Mouse (Mus musculus) embryonic facial prominence, embryonic 14.5 days (tissue): Measurements from ENCODE around the gene Hoxb8. TPM values are rescaled to one million over a fixed set of nuclear protein-coding genes. Genes with fewer than 3 reads are reported as not detected.

Source experiments
- ATAC-seq: fragments of 200-750 bp; cut with Nextera tagmentation; 2 replicates; pipeline ENCODE4 v1.8.0; 2017; ENCODE audit warnings: low read depth, moderate number of reproducible peaks, moderate TSS enrichment
- DNase-seq: peaks from one replicate; pipeline ENCODE4 v3.0.0-alpha.2; 2015; ENCODE audit warnings: low spot score
- H3K27ac ChIP-seq: fragments of 300-500 bp; sonication (generic); replicated peaks from 2 replicates; pipeline ENCODE4 v1.5.1; 2014; ENCODE audit warnings: low read depth, mild to moderate bottlenecking, low read length, moderate library complexity
- H3K27me3 ChIP-seq: fragments of 300-500 bp; sonication (generic); replicated peaks from 2 replicates; pipeline ENCODE4 v1.6.1; 2014; ENCODE audit warnings: low read length; ENCODE audit not compliant: control insufficient read depth, insufficient read depth
- H3K36me3 ChIP-seq: fragments of 300-500 bp; sonication (generic); 2 replicates; pipeline ENCODE4 v1.6.1; 2014; ENCODE audit warnings: low read length, mixed read lengths; ENCODE audit not compliant: control insufficient read depth, insufficient read depth
- H3K4me1 ChIP-seq: fragments of 300-500 bp; sonication (generic); 2 replicates; pipeline ENCODE4 v1.6.1; 2014; ENCODE audit warnings: antibody characterized with exemption, low read length; ENCODE audit not compliant: control insufficient read depth, insufficient read depth
- H3K4me2 ChIP-seq: fragments of 300-500 bp; sonication (generic); 2 replicates; pipeline ENCODE4 v1.6.1; 2014; ENCODE audit warnings: low read depth, mild to moderate bottlenecking, low read length, moderate library complexity, mixed read lengths
- H3K4me3 ChIP-seq: fragments of 300-500 bp; sonication (generic); 2 replicates; pipeline ENCODE4 v1.5.1; 2014; ENCODE audit warnings: low read depth, mild to moderate bottlenecking, low read length
- H3K9ac ChIP-seq: fragments of 300-500 bp; sonication (generic); 2 replicates; pipeline ENCODE4 v1.6.1; 2014; ENCODE audit warnings: low read depth, mild to moderate bottlenecking, low read length, moderate library complexity, mixed read lengths
- H3K9me3 ChIP-seq: fragments of 300-500 bp; sonication (generic); 2 replicates; pipeline ENCODE4 v1.6.1; 2016; ENCODE audit warnings: low read length; ENCODE audit not compliant: control insufficient read depth
- whole genome bisulfite sequencing: fragments of 180-500 bp; shearing (Covaris S2); extraction: QIAGEN DNeasy Blood & Tissue Kit; methylation state at CpG from one replicate; pipeline ENCODE4 v1.1.7; 2014; 5-methylcytosine and 5-hydroxymethylcytosine counted together
- polyA plus RNA-seq: library from polyadenylated mRNA; unstranded; fragments of >200 nt; fragmentation: Nextera tagmentation; extraction: Ambion mirVana; gene quantifications from 2 replicates; pipeline ENCODE4 v1.2.1, GENCODE M21; 2014

Hoxb8 gene
- polyA plus RNA-seq, 1 experiment from 2014 or later = not detected

DNA sequence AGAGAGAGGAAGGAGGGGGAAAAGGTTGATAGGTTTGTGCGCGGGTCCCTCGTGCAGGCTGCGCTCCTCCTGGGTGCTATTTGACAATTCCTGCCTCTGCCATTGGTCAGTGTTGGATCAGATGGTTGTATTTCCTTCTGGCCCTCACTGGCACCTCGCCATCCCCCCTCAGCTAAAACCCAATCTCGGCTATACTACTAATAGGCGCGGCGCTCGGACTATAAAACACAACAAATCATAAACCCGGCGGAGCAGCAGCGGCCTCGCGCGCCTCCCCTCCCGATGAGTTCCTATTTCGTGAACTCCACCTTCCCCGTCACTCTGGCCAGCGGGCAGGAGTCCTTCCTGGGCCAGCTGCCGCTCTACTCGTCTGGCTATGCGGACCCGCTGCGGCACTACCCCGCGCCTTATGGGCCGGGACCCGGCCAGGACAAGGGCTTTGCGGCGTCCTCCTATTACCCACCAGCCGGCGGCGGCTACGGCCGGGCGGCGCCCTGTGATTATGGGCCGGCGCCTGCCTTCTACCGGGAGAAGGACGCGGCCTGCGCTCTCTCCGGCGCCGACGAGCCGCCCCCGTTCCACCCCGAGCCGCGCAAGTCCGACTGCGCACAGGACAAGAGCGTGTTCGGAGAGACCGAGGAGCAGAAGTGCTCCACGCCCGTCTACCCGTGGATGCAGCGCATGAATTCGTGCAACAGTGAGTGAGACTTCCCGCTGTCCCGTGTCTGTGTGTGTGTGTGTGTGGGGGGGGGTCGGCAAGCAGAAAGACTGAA lies 17.4 kb downstream of the Hoxb8 start:
- H3K27me3 ChIP-seq = peaks cover 100% of the 10 kb centered on the region
- peak overlapping the region; percentile 37 for H3K4me2 ChIP-seq
- peak overlapping the region; percentile 15; the same call in 1 of the 2 replicates for H3K9ac ChIP-seq
- peak overlapping the region; percentile 14; the same call in 1 of the 2 replicates for H3K4me3 ChIP-seq
- no peaks in the 10 kb centered on the region for H3K36me3 ChIP-seq
- no peak overlapping the region for H3K27ac ChIP-seq
- H3K9me3 ChIP-seq = no peaks in the 10 kb centered on the region
- no peak for ATAC-seq
- 1% methylated on average over 32 of the region's 66 CpGs for WGBS
- DNase-seq = no peak
- H3K4me1 ChIP-seq = no peaks in the 10 kb centered on the region

DNA sequence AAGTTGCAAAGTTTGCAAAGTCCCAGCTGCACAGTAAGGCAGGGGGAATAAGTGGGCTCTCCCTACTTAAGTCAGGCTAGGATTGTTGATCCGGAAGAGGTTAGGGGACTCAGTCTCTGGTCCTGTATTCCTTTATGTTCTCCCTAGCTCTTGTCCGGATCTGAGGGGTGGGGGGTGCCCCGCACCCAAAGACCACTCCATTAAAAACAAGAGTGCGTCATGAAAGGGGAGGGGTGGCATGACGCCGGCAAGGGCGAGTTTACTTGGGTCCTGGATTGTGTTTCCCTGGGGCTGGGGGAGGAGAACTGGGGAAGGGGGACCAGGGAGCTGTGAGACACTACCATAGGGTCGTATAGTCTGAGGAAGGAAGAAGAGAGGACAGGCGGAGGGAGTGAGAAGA lies 18.1 kb downstream of the Hoxb8 start:
- H3K9me3 ChIP-seq = no peaks in the 10 kb centered on the region
- H3K4me2 ChIP-seq = no peak overlapping the region
- ATAC-seq (no peak), DNase-seq (no peak)
- WGBS = 1% methylated on average over 9 of the region's 9 CpGs
- H3K4me1 ChIP-seq = no peaks in the 10 kb centered on the region
- H3K4me3 ChIP-seq = peak overlapping the region; percentile 14; the same call in 1 of the 2 replicates
- H3K27me3 ChIP-seq = peaks cover 100% of the 10 kb centered on the region
- H3K36me3 ChIP-seq = no peaks in the 10 kb centered on the region
- no peak overlapping the region for H3K27ac ChIP-seq
- H3K9ac ChIP-seq = no peak overlapping the region

DNA sequence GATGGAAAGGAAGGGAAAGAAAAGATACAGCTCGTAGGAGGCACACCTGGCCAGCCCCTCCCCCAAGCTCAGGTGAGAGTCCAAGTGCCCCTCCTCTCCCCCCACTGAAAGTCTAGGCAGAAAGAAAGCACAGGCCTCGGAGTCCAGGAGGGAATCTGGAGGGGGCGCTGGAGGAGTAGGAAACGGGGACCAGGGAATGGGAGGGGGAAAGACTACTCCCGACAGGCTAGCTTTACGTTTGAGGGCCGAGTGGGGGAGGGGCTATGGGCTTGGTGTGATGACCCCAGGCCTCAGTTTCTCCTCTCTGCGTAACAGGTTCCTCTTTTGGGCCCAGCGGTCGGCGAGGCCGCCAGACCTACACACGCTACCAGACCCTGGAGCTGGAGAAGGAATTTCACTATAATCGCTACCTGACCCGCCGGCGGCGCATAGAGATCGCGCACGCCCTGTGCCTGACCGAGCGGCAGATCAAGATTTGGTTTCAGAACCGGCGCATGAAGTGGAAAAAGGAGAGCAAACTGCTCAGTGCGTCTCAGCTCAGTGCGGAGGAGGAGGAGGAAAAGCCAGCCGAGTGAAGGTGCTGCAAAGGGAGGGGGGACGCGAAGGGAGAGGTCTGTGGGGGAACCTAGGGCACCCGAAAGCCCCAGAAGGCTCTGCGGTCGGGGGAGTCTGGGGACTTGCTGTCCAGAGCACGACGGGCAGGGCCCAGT lies 18.8 kb downstream of the Hoxb8 start:
- Histone ChIP-seq H3K9ac (no peak overlapping the region; the same call in 1 of the 2 replicates), H3K36me3 (no peaks in the 10 kb centered on the region), H3K27ac (no peak overlapping the region), H3K4me3 (peak overlapping the region; percentile 1; the same call in 1 of the 2 replicates), H3K4me2 (peak overlapping the region; percentile 3; the same call in 1 of the 2 replicates), H3K27me3 (peaks cover 100% of the 10 kb centered on the region), H3K4me1 (no peaks in the 10 kb centered on the region), H3K9me3 (no peaks in the 10 kb centered on the region)
- DNase-seq (no peak), ATAC-seq (no peak)
- WGBS = 1% methylated on average over 22 of the region's 35 CpGs

DNA sequence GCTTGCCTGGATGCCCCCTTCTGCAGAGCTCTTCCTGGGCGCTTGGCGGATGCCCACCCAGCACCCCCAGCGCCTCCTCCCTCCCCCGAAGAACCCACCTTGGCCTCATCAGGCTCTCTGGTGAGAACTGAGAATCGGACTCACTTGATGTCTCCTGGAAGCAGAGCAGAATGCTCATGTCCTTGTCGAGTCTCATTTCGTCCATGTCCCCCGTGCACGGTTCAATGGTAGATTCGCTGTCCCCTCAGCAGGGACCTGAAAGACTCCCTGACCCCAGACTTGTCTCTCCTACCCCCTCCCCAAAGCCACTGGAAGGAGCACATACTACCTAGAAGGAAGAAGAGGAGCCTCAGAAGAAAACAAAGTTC lies 19.3 kb downstream of the Hoxb8 start:
- no peak overlapping the region for H3K27ac ChIP-seq
- no peak for ATAC-seq

DNA sequence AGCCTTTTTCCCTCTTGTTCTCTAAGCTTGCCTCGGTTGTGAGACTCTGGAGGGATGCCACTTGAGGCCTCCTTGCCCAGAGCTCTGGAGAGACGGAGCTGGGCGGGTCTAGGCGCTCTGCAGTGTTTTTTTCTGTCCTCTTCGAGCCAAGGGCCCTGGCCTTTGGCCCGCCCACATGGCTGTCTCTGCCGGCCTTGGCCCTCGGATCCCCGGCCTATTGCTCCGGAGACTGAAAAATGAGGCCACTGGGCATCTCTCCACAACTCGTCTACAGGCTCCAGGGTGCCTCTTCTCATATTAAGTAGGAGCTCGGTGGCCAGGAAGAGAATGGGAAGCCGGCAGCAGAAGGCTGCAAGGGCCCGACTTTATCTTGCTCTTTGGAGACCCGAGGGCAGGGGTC lies 20.1 kb downstream of the Hoxb8 start:
- Histone ChIP-seq H3K27me3 (peaks cover 100% of the 10 kb centered on the region), H3K4me1 (no peaks in the 10 kb centered on the region), H3K9ac (no peak overlapping the region), H3K9me3 (no peaks in the 10 kb centered on the region), H3K36me3 (no peaks in the 10 kb centered on the region), H3K4me2 (no peak overlapping the region), H3K27ac (no peak overlapping the region), H3K4me3 (no peak overlapping the region)
- 2% methylated on average over 15 of the region's 15 CpGs for WGBS
- DNase-seq (no peak), ATAC-seq (no peak)

More for the DNA sequence above, 19.3 kb downstream of the Hoxb8 start:
- Histone ChIP-seq H3K36me3 (no peaks in the 10 kb centered on the region), H3K4me2 (peak overlapping the region; percentile 3; the same call in 1 of the 2 replicates), H3K27me3 (peaks cover 100% of the 10 kb centered on the region), H3K4me1 (no peaks in the 10 kb centered on the region), H3K9ac (no peak overlapping the region; the same call in 1 of the 2 replicates), H3K9me3 (no peaks in the 10 kb centered on the region), H3K4me3 (no peak overlapping the region)
- 6% methylated on average over 7 of the region's 10 CpGs for WGBS
- no peak for DNase-seq

DNA sequence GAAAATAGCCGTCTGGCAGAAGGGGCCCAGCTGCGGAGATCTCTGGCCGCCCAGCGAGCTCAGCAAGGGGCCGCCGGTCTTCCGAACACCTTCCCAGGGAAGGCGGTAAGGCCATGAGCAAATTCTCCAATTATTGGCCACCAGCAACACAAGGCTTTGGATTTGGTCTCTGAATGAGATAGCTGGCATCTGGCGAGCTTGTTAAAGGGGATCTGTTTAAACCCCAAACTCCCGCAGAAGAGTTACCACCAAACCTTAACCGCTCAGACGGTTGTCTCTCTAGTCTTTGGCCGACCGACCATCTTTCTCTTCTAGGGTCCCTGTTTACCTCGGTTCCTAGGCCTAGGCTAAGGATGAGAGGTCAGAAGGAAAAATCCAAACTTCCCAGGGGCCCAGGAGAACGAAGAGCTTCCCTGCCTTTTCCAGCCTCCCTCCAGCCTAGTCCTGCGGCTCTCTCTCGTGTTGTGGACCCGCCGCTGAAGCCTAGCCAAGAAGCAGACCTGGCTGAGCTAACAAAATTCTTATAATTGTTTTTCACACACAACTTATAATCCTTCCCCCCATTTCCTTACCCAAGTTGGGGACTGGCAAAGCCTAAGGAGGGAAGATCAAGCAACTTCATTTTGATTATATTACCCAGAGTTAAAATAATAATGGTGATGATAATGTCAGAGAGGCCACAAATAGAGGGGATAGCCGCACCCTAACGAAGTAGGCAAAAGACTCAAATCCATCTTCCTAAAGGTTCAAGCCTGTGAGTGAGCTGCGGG lies 20.9 kb downstream of the Hoxb8 start:
- H3K4me1 ChIP-seq = no peaks in the 10 kb centered on the region
- H3K4me3 ChIP-seq = no peak overlapping the region; the same call in 1 of the 2 replicates
- DNase-seq (no peak), ATAC-seq (no peak)
- no peak overlapping the region for H3K9ac ChIP-seq
- no peaks in the 10 kb centered on the region for H3K36me3 ChIP-seq
- no peaks in the 10 kb centered on the region for H3K9me3 ChIP-seq
- no peak overlapping the region for H3K4me2 ChIP-seq
- peaks cover 100% of the 10 kb centered on the region for H3K27me3 ChIP-seq
- H3K27ac ChIP-seq = no peak overlapping the region
- 6% methylated on average over 23 of the region's 23 CpGs for WGBS

DNA sequence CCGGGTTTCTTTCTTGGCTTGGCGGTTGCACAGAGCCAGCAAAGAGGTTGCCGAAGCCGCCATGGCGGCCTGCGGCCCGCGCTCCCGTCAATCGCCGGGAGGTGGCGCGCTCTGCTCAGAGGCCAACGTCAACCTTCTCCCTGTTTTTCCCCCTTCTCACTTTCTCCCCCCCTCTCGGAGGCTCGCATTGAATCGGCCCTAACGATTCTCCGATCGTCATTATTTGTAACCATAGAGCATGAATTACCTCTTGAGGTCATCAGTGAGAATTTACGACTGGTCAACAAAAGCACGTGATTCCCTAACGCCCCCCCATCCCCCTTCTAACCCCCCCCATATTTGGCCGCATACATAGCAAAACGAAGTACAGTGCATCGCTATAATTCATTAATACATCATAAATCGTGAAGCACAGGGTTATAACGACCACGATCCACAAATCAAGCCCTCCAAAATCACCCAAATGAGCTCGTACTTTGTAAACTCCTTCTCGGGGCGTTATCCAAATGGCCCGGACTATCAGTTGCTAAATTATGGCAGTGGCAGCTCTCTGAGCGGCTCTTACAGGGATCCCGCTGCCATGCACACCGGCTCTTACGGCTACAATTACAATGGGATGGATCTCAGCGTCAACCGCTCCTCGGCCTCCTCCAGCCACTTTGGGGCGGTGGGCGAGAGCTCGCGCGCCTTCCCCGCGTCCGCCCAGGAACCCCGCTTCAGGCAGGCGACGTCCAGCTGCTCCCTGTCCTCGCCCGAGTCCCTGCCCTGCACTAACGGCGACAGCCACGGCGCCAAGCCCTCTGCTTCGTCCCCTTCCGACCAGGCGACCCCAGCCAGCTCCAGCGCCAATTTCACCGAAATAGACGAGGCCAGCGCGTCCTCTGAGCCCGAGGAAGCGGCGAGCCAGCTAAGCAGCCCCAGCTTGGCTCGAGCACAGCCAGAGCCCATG lies 21.7 kb downstream of the Hoxb8 start, which contains the start of gene Hoxb5:
Gene Hoxb5 (plus strand): TSS at position 186 of the 949 bp plus-strand sequence.
- Histone ChIP-seq H3K9me3 (no peaks in the 10 kb centered on the region), H3K27ac (no peak within 1 kb of the TSS; the same call in 1 of the 2 replicates), H3K27me3 (peaks cover 100% of the 10 kb centered on the region), H3K36me3 (no peaks in the 10 kb centered on the region), H3K4me1 (no peaks in the 10 kb centered on the region), H3K4me2 (peak within 1 kb of the TSS; percentile 27), H3K9ac (no peak within 1 kb of the TSS), H3K4me3 (peak within 1 kb of the TSS; percentile 12; the same call in 1 of the 2 replicates)
- WGBS = 2% methylated on average over 55 of the region's 69 CpGs
- peak; percentile 48 for DNase-seq
- ATAC-seq = no peak; the same call in 1 of the 2 replicates
